Mouse (Mus musculus): ENCODE data around the gene Etfb. TPM values are rescaled to one million over a fixed set of nuclear protein-coding genes. Genes with fewer than 3 reads are reported as not detected.
A peak's percentile ranks its signal among the peaks of the same experiment; 100 is the strongest.

Gene Etfb
- total RNA-seq, 2 experiments from 2014 or later = 346 to 421 TPM

DNA sequence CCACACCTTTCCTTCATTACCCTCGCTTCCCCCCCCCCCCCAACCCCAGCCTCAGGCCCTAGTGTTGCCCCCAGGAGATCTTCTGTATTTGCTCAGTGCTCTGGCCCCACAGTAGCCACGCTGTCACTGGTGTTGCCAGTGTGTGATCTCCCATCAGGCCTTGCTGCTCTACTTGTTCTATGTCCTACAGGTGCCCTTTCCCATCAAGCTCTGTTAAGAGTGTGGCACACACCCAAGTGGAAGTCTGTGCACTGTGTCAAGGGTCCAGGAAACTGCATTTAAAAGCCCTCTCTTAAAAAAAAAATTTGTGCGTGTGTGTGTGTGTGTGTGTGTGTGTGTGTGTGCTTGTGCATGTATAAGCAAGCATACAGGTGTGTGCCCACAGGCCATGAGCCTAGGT, 4.4 kb downstream of the Etfb start:
- no peak for DNase-seq

DNA sequence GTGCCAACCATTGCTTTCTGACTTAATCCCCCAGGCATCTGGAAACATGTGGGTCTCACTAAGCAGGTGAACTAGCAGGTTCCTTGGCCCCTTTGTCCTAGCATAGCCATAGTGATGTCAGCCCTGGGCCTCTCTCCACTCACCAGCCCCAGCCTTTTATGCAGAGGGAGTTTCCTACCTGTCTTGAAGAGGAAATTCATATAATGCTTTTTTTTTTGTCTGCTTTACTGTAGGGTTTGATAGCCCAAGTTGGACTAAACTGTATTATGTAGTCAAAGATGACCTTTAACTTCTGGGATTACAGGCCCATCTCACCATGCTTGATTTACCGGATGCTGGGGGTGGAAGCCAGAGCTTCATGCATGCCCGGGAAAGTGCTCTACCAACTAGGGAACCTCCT, 5.9 kb downstream of the Etfb start:
- no peak for DNase-seq

DNA sequence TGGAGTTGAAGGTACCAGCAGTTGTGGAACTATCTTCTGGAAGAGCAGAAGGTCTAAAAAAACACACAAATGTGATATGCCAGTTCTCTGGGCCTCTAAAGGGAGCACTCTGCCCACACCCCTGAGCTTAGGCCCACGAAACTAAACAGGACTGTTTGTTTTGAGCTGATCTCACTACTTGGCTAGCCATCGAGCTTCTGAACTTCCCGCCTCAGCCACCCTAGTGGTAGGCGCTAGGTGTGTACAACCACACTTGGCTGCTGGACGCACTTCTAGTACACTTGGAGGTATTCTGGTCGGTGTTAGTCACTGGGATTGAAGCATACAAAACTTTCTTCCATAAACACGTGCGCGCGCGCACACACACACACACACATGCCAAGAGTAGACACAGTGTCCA, 7.8 kb downstream of the Etfb start:
- no peak for DNase-seq

DNA sequence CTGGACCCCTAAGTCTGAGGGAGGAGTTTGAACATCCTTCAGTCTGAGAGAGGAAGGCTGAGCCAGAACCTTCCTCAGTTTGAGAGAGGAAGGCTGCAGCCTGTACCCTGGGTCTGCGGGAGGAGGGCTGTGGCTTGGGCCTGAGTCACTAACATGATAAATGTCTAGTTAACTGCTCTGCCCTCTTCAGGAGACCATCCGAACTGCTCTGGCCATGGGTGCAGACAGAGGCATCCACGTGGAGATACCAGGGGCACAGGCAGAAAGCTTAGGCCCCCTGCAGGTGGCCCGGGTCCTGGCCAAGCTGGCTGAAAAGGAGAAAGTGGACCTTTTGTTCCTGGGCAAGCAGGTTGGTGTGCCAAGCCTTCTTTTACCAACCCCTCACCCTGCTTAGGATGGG, 8.7 kb downstream of the Etfb start:
- no peak for DNase-seq

DNA sequence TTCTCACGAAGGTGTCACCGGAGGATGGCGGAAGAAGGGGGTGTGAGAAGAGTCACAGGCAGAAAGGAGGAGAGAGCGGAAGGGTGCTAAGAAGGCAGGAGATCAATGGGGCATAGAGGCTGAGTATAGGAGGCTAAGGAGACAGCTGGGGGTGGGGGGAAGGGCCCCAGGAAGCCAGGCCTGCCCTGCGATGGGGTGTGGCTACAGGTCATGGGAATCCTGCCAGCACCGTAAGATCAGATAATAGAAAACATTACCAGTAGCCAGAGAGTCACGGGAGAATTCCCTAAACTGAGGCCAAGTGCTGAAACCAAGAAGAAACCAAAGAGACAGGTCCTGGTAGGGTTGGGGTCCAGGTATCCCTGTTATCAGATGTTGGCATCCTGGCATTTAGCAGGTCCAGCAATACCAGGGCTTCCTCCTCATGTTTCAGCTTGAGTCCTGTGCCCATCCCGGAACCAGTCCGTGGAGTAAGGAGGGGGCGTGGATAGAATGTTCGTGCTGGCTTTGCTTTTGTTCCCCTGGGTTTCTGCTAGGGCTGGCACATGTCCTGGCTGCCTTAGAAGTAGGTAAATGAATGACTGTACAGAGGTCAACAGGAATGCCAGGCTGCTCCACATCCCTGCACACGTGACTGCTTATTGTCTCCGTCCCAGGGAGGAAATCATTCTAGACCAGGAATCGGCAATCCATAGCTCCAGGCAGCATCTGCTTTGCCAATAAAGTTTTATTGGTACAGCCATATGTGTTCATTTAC, 9.9 kb downstream of the Etfb start:
- DNase-seq = no peak

DNA sequence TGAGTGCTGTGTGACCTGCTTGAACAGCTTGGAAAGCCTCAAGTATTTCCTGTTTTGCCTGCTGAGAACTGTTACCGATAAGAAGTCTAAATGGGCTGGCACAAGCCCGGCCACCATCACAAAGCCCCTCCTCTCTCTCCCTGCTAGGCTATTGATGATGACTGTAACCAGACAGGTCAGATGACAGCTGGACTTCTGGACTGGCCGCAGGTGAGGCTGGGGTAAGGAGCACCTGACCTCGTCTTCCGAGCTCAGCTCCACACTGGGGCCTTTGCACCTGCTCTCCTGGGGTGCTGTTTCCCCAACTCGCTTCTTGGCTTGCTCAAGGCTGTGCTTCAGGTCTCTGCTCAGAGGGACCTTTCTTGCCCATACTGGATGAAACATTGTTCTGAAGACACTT, 10.5 kb downstream of the Etfb start:
- DNase-seq = no peak

DNA sequence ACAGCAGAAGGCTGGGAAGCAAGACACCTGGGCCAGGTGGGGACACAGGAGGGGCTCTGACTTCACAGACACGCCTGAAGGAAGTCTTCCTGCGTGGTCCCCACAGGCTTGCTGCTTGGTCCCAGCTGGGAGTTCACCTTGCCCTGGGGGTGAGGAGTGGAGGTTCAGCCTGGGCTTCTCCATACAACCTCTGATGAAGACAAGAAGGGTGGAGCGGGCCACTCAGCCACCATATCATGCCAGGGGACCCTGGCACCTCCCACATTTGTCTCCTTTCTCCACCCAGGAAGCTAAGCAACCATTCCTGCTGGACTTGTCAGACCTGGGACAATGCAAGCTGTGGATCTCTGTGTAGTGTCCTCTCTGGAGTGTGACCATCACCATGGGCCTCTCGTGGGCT, 19.0 kb downstream of the Etfb start, which contains the start of gene Vsig10l:
Gene Vsig10l (plus strand): TSS at position 301 of the 400 bp plus-strand sequence.
- DNase-seq = no peak

DNA sequence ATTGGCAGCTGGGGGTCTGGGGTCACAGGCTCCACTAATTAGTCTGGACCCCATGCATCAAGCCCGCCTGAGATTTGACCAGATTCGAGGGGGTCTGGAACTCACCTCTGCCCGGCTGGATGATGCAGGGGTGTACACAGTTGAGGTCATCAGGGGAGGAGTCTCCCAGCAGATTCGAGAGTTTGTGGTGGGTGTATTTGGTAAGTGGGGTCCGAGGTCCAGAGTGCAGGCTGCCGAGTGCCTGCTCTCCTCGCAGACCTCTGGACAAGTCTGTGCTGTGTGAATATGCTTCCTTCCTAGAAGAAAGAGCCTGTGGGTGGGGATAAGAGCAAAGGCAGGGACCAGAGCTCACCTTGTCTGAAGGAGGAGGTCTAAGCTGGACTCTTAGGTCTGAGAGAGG, 20.1 kb downstream of the Etfb start:
- DNase-seq = no peak

DNA sequence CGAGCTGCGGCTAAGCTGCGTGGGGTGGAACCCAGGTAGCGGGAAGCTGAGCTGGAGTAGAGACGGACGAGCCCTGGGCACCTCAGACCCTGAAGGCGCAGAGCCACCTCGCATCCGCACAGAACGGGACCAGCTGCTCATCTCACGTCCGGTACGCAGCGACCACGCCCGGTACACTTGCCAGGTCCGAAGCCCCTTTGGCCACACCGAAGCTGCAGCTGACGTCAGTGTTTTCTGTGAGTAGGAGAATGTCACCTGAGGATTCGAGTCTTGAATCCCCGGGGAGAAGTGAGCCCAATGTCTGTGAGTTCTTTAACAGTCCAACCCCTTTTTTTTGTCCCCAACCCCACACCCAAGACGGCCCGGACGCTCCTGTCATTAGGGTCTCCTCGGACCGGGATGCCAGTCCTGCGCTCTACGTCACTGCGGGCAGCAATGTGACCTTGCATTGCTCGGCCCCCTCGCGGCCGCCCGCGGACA, 21.0 kb downstream of the Etfb start:
- peak; percentile 26 for DNase-seq

DNA sequence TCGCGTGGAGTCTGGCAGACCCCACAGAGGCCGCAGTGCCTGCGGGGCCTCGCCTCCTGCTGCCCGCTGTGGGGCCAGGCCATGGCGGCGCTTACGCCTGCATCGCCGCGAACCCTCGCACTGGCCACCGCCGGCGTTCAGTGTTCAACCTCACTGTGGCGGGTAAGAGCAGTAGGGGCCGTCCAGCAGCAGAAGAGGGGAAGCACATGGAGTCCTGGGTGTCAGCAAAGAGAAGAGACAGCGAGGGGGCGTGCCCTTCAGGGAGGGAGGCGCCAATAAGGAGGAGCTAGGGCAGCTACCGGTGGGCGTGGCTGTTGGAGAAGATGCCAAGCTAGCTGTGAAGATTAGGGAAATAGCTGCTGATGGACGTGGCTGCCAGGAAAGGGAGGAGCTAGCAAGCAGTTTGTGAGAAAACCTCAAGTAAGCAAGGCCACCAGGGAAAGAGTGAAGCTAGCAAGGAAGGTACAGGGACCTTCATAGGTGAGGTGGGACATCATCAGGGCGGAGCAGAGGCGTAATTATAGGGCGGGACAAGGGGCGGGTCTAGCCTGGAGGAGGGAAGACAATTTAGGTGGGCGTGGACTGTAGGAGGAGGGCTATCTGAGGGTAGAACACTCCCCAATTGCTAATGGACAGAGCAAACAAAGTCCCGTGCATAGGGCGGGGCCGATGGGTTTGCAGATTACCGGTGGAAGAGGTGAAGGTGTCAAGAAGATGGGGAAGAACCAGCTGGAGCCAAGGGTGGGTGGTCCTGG, 21.6 kb downstream of the Etfb start:
- peak; percentile 79 for DNase-seq

DNA sequence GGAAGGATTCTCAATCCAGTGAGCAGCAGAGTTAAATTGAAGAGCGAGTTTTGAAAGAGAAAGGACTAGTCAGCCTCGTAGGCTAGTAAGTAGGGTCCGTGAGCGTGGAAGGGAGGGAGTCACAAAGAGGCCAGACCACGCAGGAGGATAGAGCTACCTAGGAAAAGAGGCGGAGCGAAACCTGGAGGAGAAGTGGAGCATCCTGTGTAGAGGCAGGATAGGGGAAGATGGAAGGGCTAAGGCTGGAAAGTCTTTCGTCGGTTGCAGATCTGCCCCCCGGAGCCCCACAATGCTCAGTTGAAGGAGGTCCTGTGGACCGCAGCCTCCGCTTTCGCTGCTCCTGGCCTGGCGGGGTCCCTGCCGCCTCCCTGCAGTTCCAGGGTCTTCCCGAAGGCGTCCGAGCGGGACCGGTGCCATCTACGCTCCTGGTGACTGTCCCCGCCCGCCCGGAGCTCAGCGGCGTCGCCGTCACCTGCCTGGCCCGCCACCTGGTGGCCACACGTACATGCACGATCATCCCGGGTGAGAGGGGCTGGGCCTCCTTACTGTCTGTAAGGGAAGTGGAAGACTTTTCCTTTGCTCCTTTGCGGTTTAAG, 22.3 kb downstream of the Etfb start:
- peak; percentile 93 for DNase-seq

DNA sequence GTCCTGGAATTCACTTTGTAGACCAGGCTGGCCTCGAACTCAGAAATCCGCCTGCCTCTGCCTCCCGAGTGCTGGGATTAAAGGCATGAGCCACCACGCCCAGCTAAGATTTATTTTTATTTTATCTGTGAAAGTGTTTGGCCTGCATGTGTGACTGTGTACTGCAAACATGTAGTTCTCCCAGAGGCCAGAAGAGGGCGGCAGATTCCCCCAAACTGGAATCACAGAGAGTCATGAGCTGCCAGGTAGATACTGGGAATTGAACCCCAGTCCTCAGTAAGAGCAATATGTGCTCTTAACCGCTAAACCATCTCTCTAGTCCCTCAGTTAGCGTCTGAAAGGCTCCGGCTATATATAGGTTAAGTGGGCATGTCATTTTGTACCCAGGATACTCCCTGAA, 26.5 kb downstream of the Etfb start:
- no peak for DNase-seq

DNA sequence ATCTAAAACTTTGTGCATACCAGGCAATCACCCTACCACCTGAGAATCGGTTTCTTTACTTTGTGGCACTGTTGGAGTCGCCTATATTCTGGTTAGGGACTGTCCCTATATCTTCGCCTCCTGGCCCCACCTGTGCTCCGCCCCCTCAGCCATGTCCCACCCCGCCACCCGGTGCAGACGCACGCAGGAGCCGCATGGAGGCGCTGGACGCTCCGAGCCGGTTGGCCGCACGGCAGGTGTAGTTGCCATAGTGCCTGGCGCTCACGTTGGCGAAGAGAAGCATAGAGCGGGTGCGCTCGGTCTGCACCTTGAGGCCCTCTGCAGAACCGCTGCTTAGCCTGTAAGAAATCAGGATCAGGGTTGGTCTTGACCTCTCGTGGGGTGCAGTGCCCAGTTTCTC, 31.8 kb downstream of the Etfb start:
- DNase-seq = no peak

DNA sequence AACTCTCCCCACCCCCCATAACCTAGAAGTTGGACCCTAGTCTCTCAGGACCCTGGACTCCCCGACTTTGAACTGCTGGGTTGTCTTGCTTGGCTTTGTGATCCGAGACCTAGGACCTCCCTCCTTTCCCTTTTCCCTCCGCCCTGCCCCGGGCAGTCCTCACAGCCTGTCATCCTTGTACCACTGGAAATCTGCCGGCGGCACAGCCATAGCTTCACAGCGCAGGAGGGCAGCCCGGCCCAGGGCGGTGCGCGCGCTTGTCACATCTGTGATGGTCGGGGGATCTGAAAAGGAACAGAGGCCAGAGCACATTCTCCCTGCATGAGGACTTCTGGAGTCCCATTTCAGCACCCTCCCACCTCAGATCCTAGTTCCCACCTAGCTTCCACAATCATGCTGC, 32.5 kb downstream of the Etfb start:
- no peak for DNase-seq

DNA sequence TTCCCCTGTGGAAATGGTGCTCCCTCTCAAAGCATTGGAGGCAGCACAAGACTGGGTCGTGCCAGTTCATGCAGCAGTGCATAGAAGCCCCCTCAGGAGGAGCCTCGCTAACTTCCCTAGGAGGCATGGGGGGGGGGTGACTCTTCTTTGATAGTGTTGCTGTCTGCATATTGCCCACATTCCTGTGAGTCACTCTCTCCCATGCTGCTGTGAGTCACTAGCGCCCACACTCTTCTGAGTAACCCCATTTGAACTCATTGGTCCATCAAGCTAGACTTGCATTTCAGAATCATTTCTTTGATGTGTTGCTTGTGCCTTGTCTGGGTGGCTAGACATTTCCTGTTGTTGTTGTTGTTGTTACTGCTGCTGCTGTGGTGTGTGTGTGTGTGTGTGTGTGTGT, 37.3 kb downstream of the Etfb start:
- DNase-seq = no peak

DNA sequence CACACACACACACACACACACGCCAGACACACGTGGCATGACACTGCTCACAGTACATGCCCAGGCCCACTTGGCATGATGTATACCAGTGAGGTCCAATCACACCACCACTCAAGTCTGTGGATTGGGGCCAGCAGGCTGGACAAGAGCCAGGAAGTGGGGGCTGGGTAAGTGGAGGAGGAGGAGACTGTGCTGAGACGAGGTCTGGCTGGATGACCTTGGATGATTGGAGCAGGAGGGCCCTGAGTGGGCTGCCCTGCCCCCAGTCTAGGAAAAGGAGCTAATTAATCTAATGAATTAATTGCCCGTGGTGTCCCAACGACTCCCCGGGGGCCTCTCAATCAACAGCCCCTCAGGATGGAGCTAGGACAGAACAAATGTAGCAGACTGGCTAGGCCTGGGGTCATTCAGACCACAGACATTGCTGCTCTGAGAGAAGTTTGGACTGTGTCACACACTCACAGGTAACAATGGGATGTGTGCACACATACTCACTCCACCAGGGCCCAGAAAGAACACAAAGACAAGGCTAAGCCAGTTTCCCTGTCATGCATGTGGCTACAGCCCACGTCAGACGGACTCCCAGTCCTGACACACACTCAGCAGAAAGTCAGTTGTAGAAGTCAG, 38.3 kb downstream of the Etfb start:
- no peak for DNase-seq

DNA sequence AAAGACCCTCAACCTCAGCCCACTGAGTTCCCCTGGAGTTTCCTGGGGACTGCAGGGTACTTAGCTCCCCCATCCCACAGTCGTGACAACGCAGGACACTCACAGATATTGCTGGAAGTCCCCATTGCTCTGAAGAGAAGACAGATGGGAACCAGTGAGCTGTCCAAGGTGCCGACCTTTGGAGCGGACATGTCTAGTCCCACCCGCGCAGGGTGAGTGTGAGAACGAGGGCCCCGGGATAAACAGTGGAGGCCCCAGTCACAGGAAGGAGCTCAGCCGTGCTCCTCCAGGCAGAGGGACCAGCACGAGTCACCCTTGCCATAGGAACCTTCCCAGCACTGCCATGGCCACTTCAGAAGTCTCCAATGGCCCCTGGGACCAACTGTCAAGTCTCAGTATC, 39.4 kb downstream of the Etfb start:
- no peak for DNase-seq

DNA sequence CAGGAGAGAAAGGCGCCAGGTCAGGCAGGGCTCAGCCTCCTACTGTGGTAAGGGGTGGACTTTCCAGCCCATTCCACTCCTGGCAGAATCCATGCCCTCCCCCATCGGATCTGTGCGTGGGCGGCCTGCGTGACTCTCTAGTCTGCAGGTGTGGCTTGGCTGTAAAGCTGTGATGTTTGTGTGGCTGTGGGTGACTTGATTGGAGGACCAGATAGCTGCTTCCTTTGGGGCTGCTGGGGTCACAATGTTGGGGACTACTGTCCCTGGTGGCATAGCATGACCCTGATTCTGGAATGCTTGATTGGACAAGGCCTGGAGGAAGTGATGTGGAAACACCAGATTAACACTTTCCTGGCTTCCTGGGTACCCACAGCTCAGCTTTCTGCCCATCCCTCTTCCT, 44.8 kb downstream of the Etfb start:
- DNase-seq = no peak

DNA sequence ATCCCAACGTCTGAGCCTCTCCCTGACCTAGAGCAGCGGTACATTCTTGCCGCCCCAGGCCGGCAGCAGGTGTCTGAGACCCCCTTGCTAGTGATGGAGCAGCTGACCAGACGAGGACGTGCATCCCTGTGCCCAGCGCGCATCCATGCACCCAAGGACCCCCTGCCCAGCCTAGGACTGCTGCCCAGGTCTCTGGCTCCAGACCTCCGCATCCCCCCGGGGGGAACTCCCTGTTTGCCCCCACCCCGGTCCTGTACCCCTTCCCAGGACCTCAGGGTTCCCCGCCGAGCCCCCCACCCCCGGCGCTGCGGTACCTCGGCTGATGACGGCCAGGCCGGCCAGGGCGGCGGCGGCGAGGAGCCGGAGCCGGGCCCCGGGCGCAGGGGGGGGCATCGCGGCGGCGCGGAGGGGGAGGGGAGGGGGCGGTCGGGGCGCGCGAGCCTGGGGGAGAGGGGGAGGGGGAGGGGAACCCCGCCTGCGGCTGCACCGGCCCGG, 45.8 kb downstream of the Etfb start, which contains the start of gene Iglon5:
Gene Iglon5 (minus strand): TSS at position 445 of the 495 bp plus-strand sequence.
- DNase-seq = no peak

DNA sequence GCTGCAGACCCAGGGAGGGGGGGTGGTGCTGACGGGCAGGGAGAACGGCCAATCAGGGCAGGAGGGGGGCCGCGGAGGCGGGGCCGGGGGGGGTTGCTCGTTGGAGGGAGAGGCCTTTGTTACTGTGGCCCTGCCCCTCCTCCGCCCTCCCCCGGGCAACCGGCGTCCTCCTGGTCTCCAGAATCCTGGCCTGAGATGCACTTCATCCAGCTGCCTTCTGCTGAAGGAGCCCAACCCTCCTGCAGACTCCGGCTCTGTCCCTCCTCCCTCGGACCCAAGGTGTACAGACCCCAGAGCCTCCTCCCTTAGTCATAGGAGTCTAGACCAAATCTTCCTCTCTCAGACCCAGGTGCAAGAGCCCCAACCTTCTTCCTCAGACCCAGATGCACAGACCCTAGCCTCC, 46.3 kb downstream of the Etfb start:
- DNase-seq = peak; percentile 45

DNA sequence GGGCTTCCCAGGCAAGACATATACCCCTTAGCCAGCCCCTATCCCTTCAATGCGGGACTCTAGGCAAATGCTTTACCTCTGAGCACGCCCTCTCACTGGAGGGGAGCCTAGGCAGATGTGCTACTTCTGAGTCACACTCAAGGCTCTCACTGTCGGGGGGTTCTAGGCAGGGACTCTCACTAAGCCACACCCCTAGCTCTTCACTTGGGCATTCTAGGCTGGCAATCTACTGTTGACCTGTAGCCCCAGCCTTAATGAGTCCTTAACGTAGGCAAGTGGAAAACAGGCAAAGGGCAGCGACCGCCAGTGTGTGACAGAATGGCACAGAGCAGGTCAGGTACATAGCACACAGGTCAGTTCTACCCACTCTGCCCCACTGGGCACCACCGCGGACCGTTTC, 47.0 kb downstream of the Etfb start:
- no peak for DNase-seq

DNA sequence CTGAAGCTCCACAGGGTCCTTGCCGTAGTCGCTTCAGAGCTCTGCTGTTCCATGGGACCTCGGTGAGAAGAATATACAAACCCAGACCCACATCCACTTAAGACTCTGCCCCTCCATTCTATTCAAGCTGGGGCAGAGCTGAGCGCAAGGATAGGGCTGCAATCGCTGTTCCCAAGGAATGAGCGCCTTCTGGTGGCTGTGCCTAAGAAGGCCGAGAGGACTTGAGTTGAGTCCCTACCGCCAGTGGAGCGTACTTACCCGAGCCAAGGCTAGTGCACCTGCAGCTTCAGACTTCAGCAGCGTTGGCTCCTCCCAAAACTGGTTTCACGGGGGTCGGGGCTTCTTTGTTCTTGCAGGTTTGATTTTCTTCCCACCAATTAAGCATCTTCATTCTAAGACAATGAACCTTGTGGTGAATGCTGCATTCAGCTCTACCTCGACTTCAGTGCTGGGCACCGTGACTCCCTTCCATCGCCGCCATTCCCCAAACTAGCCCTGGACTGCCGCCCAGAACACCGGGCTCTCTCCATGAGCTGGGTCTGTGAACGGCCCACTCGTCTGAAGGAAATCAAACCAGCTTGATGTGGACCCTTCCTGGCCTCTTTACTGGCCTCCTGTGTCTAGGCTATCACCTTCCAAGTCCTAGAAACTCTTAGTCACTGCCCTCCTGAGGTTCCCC, 51.6 kb downstream of the Etfb start:
- DNase-seq = no peak

Measured in gastrocnemius, postnatal 10 days (tissue).